Mouse (Mus musculus): ENCODE measurements around the gene BC052040.

- TF ChIP-seq CTCF (conservative IDR thresholded peaks at IDR 0.05; ENCODE audit: insufficient read depth, insufficient read length, low read depth, low read length), result no peak
- TF ChIP-seq POLR2A (IDR thresholded peaks at IDR 0.05; ENCODE audit: low read depth, low read length), result no peak
Observed at GRCm38 (mm10) chr2:115731171-115731570, 149.7 kb downstream of the BC052040 start.

Measured in kidney, adult 2 months (tissue).